Mouse (Mus musculus) brain, adult 2 months (tissue): ENCODE results near the gene Tapbpl.
A peak's percentile ranks its signal among the peaks of the same experiment; 100 is the strongest.

Experiments
- DNase-seq: peaks from one replicate; pipeline ENCODE4 v3.0.0; 2011; ENCODE audit warnings: low read depth, low spot score

Tapbpl gene

DNA sequence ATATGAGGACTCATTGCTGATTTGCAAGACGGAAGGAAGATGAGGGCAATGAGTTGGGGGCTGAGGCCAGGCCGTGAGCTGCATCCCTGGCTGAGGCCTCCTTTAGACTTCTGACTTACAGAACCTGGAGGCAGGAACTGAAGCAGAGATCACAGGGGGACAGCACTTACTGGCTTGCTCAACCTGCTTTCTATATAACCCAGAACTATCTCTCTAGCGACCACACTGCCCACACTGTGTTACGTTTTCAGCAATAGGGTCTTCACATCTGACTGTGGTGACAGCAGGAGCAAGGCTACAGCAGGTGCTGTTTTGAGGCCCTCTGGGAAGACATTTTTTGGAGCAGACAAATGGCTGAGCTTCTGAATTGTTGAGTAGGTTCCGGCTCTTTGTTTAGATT lies 9.0 kb upstream of the Tapbpl start:
- no peak for DNase-seq

DNA sequence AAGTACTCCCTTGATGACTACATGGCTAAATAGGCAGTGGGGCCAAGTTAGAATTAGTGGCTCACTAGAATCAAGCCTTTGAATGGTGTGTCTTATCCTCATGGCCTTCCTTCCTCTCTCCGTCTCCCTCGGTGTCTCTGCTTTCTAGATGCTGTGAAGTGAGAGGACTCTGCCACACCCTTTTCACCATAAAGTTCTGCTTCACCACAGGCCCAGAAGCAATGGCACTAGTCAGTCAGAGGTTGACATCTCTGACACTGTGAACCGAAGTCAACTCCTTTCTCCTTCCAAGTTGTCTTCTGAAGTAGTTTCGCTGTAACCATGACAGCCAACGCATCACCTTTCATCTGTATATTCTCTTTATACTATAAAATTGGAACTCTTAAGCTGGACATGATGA lies 7.9 kb upstream of the Tapbpl start:
- DNase-seq, result no peak

DNA sequence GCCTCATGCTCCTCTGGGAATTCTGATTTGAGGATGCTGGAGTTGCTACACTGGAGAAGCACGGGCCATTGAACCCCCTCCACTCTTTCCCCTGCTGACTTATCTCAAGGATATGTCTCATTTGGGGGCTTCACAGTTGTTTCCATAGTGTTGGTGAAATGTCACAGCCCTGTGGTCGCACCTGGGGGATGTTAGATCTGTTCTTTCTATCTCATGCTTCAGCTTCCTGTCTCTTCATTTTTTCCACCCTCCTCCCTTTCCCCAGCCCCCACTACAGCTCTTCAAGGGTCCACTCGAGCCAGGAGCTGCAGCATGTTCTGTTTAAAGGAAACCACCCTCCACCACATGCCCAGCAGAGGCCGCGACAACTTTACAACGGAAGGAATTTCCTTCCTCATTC lies 6.7 kb upstream of the Tapbpl start:
- no peak for DNase-seq

DNA sequence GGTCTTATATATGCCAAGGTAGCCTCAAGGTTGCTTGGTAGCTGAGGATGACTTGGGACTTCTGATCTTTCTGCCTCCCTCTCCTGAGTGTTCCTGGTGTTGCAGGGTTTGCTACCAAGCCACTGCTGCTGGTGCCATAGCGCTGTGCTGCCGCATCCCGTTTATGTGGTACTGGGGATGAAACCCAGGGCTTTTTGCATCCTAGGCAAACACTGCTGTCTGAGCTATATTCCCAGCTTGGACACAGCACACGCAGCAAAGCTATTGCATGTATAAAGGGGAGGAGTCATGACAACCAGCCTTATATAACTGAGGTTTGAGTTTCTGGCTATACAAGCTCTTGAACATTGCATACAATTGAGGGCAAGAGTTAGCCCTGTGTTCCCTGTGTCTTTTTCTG lies 5.8 kb upstream of the Tapbpl start:
- DNase-seq, result peak; percentile 58

DNA sequence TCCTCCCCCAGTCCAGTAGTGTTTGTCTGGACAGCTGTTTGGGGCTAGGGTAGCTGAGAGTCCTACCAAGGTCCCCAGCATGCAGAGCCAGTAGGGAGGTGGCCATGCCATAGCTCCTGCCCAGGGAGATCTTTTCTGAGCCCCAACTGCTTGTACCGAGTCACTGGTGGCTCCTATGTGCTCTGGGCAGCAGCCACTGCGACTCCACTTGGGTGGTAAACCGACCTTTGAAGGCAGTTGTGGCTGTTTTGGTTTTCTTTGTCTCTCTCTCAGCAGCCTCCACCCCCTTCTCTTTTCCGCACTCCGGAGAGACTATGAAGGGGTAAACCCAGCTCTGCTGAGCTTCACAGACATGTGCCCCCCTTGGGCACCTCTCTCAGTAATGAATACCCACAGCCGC lies 5.1 kb upstream of the Tapbpl start, which contains the start of gene Cd27:
Gene Cd27 (minus strand): TSS at position 229 of the 400 bp plus-strand sequence.
- DNase-seq, result no peak

DNA sequence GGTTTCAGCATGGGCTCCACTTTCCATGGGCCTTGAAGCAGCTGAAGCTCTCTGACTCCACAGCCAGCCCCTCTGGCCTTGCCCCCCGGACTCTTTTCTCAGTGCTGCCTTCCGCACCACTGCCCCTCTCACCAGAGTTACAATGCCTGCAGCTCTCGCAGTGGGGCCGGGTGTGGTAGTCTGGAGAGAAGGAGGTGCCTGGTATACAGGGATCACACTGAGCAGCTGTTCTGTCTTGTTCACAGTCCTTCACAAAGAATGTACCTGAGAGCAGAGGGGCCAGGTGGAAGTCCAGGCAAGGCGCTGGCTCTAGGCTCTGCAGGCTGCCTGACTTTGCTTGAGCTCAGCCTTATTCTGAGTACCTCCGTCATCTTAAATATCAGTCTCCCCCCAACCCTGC lies 4.7 kb upstream of the Tapbpl start:
- DNase-seq, result no peak

DNA sequence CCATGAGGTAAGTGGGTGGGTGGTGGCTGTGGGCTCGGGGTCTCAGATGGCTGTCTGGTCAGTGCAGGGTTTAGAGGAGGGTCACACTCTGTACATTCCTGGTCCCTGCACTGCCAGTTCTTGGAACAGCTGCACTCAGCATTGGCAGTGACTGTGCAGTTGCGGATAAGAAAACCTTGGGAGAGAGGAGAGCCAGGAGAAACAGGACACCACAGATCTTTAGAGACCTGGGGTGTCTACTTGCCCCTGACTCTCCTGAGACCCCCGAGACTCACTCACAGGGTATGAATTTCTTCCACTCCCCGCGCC lies 2.8 kb upstream of the Tapbpl start:
- DNase-seq, result no peak

DNA sequence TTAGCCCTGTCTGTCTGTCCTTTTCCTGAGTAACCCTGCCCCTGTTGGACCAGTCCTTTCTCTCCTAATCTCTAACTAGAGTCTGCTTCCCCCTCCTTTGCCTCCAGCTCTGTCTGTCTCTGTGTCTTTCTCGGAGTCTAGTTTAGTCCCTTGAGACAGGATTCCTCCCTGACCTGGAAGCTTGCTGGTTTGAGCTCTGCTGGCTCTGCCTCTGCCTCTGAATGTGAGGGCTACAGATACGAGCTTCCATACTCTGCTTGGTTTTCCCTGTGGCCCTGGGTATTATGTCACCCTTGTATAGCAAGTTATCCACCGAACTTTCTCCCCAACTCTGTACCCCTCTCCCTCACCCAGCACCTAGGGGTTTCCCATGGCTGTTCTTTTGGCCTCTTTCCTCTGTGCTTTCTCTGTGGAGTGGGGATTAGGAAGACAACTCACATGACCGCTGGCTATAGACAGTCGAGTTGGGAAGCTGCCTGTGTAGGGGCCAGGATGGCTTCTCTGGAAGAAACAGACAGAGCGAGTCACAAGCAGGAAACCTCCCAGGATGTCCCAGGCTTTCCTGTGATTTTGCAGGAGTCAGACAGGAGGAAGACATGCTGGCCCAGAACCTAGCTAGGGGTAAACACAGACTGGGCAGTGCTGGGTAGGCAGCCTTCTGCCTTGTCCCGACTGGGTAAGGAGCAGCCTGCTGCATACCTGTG lies 2.3 kb upstream of the Tapbpl start:
- no peak for DNase-seq

DNA sequence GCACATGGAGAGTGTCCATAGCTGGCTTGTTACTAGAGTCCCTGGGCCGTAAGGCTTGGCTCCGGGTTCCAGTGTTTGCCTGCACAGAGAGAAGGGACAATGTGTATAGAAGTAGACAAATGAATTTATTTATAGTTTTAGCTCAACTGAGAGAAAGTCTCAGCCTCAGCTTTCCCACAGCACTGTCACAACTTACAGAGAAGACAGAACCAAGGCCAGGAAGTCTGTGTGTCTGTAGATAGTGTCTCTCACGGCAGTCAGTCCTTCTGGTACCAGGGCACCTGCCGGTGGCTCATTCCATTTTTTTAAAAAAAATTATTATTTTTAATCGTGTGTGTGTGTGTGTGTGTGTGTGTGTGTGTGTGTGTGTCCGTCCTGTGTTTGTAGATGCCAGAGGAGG lies 856 bp upstream of the Tapbpl start:
- no peak for DNase-seq

DNA sequence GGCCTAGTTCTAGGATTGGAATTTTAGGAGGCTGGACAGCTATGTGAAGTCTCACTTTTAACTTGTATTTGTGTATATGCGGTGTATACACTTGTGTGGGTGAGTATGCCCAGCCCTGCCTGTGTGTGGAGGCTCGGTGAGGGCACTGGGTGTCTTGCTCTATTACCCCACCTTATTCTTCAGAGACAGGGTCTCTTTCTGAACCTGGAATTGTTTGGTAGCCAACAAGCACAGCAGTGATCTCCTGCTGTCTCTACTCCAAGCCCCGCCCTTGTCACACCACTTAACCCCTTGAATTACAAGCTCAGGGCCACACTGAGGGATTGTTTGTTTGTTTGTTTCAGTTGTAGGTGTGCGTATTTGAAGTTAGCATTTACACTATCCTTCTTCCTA lies 381 bp upstream of the Tapbpl start:
- no peak for DNase-seq

DNA sequence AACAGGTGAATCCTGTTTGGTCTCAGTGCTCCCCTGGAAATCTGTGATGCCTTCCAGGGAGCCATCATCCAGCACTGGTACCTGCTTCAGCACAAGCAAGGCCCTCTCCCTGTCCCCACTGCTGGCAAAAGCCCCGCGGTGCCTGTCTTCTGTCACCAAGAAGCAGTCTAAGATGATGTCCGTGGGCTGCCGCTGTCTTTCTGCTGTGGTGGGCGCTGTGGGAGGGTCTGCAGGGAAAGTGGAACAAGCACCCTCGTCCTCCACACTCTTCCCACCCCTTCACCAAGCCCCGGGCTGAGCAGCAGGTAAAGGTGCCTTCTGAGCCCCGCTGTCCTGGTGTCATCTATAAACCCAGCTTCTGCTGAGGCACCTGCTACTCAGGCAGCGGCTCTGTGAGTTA lies 1.1 kb downstream of the Tapbpl start:
- no peak for DNase-seq

DNA sequence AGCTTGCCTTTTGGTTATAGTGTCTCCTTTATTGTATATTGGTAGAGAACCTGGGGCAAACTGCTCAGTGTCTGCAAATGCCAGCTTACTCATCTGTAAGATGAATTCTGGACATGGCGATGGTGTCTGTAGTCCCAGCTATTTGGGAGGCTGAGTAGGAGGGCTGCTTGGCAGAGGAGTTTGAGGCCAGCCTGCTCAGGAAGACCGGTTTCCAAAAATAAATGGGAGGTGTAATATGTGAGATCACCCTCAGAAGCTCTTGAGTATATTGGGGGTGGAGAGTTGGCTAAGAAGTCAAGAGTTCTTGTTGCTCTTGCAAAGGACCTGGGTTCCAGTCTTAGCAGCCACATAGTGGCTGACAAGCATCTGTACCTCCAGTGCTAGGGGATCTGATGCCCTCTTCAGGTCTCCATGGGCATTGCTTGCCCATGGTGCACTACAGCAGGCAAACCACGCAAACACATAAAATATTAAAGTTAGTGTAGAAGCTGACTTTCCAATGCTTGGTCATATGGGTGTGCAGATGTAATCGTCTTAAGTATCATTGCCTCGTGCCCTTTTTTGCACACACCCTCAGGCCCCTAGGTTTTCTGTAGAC lies 6.0 kb downstream of the Tapbpl start:
- DNase-seq, result peak; percentile 83

DNA sequence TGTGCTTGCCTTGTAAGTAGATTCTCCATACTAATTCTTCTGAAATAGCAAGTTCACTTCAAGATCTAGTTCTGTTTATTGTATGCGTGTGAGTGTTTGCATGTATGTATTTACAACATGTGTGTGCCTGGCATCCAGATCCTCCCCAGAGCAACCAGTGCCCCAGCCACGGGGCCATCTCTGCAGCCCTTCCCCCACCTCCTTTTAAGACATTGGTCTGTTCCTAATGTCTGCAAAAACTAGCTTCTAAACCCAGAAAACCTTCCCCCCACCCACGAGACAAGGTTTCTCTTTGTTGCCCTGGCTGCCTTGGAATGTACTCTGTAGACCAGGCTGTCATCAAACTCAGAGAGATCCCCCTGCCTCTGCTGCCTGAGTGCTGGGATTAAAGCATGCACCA lies 9.1 kb downstream of the Tapbpl start:
- no peak for DNase-seq

DNA sequence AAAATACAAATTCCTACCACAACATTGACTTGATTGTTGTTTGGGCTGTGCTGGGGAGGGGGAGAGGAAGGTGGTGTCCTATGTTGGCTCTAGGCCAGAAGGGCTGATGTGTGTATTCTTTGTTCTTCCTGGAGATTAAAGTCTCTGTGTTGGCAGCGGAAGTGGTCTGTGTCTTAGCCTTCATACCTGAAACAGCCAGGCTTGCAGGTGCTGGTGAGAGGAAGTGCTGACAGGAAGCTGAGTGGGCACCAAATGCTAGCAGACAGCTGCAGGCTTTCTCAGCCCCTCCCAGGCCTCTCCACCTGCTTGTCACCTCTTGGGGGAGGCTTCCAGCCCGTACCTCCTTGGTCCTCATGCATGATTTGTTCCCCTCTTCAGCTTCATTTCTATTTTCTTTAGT lies 9.5 kb downstream of the Tapbpl start:
- no peak for DNase-seq

DNA sequence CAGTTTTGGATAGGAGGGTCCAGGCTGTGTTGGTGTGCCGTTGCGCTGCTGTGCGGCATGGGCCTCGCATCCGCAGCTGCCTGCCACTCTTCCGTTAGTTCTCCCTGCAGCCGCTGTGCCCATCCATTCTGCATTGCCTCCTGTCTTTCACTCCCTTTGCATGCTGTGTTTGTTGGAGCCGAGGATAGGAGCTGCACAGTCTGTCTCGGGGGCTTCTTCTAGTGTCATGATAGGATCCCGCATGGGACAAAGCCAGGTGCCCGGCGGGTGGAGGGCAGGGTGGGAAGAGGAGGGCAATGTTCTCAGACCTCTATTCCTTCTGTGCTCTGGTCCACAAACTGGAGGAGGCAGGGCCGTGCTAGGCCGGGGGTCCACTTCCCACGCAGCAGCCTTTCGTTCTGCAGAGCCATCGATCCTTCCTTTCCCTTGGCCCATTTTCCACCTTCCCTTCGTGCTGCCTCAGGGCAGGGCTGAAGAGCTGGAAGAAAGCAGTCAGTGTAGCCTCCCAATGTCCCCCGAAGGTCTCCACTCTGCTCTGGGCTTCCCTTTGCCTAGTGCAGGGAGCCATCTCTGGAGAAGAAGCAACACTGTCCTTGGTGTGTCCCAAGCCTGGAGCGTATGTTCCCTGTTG lies 10.4 kb downstream of the Tapbpl start:
- no peak for DNase-seq

DNA sequence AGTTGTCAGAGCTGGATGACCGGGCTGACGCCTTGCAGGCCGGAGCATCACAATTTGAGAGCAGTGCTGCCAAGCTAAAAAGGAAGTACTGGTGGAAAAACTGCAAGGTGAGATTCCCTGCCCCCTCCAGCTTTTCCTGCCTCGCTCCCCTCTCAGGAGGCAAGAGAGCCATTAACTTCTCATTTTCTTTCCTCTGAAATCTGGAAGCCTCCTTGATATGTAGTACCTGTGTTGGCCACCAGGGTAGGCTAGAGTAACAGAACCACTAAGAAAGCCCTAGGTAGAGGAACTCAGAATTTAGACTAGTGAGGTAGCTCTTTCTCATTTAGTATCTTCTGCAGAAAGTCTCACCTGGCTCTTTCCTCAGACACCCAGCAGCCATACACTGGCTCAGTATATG lies 12.7 kb downstream of the Tapbpl start:
- peak; percentile 83 for DNase-seq

DNA sequence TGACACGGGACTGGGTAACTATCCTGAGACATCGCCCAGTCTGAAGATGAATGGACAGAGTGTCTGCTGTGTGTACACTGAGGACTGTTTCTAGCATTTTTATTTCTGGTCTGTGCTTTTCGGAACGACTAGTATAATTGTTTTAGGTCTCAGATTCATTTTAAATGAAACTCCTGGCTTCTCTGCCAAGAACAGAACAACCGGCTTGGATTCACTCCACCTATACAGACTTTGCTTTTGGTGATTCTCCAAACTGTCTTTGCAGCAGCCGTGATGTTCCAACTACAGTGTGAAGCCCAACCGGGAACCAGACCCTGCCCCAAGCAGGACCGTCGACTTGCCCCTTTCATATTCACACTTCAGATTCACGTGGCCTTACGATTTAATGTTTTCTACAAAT lies 13.8 kb downstream of the Tapbpl start:
- DNase-seq, result peak; percentile 47

DNA sequence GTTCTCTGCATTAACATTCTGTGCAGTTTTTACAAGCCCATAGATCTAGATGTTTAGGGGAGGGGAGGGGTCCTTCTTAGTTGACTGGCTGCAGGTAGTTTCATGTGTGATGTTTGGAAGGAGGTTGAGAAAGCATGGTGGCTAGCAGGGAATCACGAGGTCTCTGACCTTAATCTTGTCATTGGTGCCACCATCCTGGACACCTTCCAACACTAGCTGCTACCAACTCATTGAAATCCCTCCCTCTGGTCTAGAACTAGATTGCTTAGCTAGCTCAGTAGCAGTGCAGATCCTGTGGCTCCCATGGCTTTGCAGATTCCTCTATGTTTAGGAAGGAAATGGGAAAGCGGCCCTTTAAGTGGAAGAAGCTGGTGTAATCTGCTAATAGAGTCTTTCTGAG lies 14.8 kb downstream of the Tapbpl start:
- peak; percentile 51 for DNase-seq

DNA sequence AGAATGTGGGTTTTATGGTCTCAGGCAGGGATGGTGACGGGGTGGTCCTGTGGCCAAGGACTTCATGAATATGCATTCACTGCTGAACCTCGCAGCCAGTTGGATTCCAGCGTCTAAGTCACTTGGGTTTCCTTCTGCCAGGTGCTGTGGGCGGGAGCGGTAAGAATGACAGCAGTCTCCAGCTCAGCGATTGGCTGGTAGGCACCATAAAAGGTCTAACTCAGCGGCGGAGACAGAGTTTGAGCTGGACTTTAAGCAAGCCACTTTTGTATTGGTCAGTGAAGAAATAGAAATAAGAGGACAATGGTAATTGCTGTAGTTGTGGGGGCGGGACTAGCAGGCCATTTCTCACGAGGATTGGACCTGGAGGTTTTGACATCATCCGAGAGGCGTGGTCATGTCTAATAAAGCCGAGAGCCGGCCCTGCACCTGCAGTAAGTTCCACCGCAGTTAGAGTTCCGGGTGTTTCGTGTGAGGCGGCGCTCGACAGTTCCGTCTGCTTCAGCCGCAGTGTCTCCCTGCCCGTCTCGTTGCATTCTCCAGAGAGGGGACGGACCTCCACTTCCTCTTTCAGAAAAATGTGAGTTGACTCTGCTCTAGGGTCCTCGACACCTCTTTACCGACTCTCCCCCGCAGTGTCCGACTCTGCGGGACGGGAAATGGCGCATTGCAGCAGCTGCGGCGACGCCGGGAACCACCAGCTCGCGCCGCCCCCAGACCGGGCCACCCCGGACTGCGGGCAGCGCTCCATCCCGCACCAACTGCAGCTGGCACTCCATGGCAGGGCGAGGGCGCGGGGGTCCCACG lies 16.3 kb downstream of the Tapbpl start, which contains the start of gene Vamp1:
Gene Vamp1 (plus strand): TSS at position 404 of the 807 bp plus-strand sequence.
- DNase-seq, result peak; percentile 99

DNA sequence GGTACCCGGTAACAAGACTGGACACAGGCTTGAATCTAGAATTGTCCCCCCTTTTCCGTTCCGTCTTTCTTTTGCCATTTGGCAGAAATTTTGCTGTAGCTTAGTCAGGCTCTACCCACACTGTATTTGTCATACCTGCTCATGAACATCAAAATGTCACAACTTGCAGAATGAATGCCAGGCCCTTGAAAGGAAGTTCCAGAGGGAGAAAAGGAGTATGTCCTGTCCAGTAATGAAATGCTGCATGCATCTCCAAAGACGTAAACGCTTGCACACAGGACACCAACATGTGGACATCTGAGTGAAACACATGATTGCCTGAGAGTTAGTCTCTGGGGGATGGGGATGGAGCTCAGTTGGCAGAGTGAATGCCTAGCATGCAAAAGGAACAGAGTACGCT lies 17.9 kb downstream of the Tapbpl start:
- peak; percentile 29 for DNase-seq

DNA sequence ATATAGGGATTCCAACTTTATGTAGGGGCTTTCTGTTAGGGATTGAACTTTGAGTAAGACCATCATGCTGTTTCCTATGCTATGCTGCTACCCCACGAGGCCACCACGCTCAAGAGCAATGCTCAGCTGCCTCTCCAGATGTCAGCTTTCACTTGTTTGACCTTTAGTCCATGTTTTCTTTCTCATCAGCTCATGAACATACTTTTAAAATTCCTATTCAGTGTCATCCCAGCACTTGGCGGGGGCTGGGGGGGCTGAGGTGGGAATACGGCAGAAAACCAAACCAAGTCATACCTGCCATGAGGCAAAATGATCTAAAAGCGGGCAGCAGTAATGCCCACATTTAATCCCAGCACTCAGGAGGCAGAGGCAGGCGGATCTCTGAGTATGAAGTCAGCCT lies 18.5 kb downstream of the Tapbpl start:
- no peak for DNase-seq

DNA sequence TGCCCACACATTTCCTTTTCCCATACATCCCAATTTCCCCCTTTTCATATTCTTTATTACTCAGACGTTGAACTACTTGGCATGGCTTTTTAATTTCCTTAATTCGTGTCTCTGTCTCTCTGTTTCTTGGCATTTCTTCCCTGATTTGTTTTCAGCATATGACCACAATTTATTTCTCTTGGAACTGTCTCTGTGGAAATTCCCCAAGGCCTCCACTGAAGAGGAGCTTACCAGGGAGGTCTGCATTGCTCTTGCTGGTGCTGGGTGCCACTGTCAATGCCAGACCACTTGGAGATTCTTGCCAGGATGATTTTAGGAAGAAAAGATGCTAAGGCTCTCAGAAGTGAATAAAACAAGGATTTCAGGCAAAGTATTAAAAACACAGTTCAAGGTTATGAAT lies 19.0 kb downstream of the Tapbpl start:
- DNase-seq, result no peak

DNA sequence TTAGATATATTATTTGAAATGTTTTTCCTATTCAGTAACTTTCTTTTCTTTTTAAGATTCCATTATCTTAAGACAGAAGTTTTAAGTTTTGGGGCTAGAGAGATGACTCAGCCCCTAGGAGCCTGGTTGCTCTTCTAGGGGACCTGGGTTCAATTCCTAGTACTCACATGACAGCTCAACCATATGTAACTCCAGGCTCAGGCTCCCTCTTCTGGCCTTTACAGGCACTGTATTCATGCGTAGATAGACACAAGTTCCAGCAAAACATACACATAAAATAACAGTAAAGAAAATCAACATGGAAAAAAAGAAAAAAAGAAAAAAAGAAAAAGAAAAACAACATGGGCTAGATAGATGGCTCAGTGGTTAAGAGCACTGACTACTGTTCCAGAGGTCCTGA lies 21.2 kb downstream of the Tapbpl start:
- DNase-seq, result no peak
